Mouse (Mus musculus): ENCODE data around the gene Liph. TPM values are rescaled to one million over a fixed set of nuclear protein-coding genes. Genes with fewer than 3 reads are reported as not detected.
"Not testable (repeated sequence)": the region's sequence is repeated elsewhere in the genome, so short reads cannot be mapped to it uniquely, and the experiment has no call there.

Gene Liph
- polyA plus RNA-seq, 1 experiment = 0.46 TPM

- TF ChIP-seq CTCF (IDR thresholded peaks at IDR 0.05; ENCODE audit: borderline replicate concordance, extremely low read depth, insufficient read depth, insufficient read length) (no peak), POLR2A (IDR thresholded peaks at IDR 0.05; ENCODE audit: borderline replicate concordance, extremely low read depth, insufficient read depth, insufficient read length, poor library complexity, severe bottlenecking) (no peak)
- no peak for DNase-seq (ENCODE audit: low read depth)
Observed at GRCm38 (mm10) chr16:21999941-22000690, 4.7 kb upstream of the Liph start.

- TF ChIP-seq CTCF (IDR thresholded peaks at IDR 0.05; ENCODE audit: borderline replicate concordance, extremely low read depth, insufficient read depth, insufficient read length) (no peak), POLR2A (IDR thresholded peaks at IDR 0.05; ENCODE audit: borderline replicate concordance, extremely low read depth, insufficient read depth, insufficient read length, poor library complexity, severe bottlenecking) (no peak)
- DNase-seq (ENCODE audit: low read depth) = no peak
Observed at GRCm38 (mm10) chr16:21998061-21998460, 2.6 kb upstream of the Liph start.

GRCm38 (mm10) chr16:21996881-21997641 lies 1.6 kb upstream of the Liph start:
- DNase-seq (ENCODE audit: low read depth) = no peak
- no peak for TF ChIP-seq POLR2A (IDR thresholded peaks at IDR 0.05; ENCODE audit: borderline replicate concordance, extremely low read depth, insufficient read depth, insufficient read length, poor library complexity, severe bottlenecking)
- no peak for TF ChIP-seq CTCF (IDR thresholded peaks at IDR 0.05; ENCODE audit: borderline replicate concordance, extremely low read depth, insufficient read depth, insufficient read length)

- DNase-seq (ENCODE audit: low read depth) = no peak
- TF ChIP-seq CTCF (IDR thresholded peaks at IDR 0.05; ENCODE audit: borderline replicate concordance, extremely low read depth, insufficient read depth, insufficient read length) (no peak), POLR2A (IDR thresholded peaks at IDR 0.05; ENCODE audit: borderline replicate concordance, extremely low read depth, insufficient read depth, insufficient read length, poor library complexity, severe bottlenecking) (no peak)
Observed at GRCm38 (mm10) chr16:21996402-21996801, 939 bp upstream of the Liph start.

GRCm38 (mm10) chr16:21991774-21992173 lies 3.7 kb downstream of the Liph start:
- TF ChIP-seq POLR2A (IDR thresholded peaks at IDR 0.05; ENCODE audit: borderline replicate concordance, extremely low read depth, insufficient read depth, insufficient read length, poor library complexity, severe bottlenecking) (no peak), CTCF (IDR thresholded peaks at IDR 0.05; ENCODE audit: borderline replicate concordance, extremely low read depth, insufficient read depth, insufficient read length) (no peak)
- DNase-seq (ENCODE audit: low read depth) = no peak

- DNase-seq (ENCODE audit: low read depth) = not testable (repeated sequence)
Observed at GRCm38 (mm10) chr16:21990893-21991292, 4.6 kb downstream of the Liph start.

GRCm38 (mm10) chr16:21987956-21988355 lies 7.5 kb downstream of the Liph start:
- TF ChIP-seq POLR2A (IDR thresholded peaks at IDR 0.05; ENCODE audit: borderline replicate concordance, extremely low read depth, insufficient read depth, insufficient read length, poor library complexity, severe bottlenecking) (no peak), CTCF (IDR thresholded peaks at IDR 0.05; ENCODE audit: borderline replicate concordance, extremely low read depth, insufficient read depth, insufficient read length) (no peak)
- no peak for DNase-seq (ENCODE audit: low read depth)

- TF ChIP-seq POLR2A (IDR thresholded peaks at IDR 0.05; ENCODE audit: borderline replicate concordance, extremely low read depth, insufficient read depth, insufficient read length, poor library complexity, severe bottlenecking) (no peak), CTCF (IDR thresholded peaks at IDR 0.05; ENCODE audit: borderline replicate concordance, extremely low read depth, insufficient read depth, insufficient read length) (no peak)
- no peak for DNase-seq (ENCODE audit: low read depth)
Observed at GRCm38 (mm10) chr16:21986191-21986590, 9.3 kb downstream of the Liph start.

- TF ChIP-seq POLR2A (IDR thresholded peaks at IDR 0.05; ENCODE audit: borderline replicate concordance, extremely low read depth, insufficient read depth, insufficient read length, poor library complexity, severe bottlenecking) (no peak), CTCF (IDR thresholded peaks at IDR 0.05; ENCODE audit: borderline replicate concordance, extremely low read depth, insufficient read depth, insufficient read length) (no peak)
Observed at GRCm38 (mm10) chr16:21984091-21984490, 11.4 kb downstream of the Liph start.

GRCm38 (mm10) chr16:21983581-21983980 lies 11.9 kb downstream of the Liph start:
- DNase-seq (ENCODE audit: low read depth) = no peak
- TF ChIP-seq CTCF (IDR thresholded peaks at IDR 0.05; ENCODE audit: borderline replicate concordance, extremely low read depth, insufficient read depth, insufficient read length) (no peak), POLR2A (IDR thresholded peaks at IDR 0.05; ENCODE audit: borderline replicate concordance, extremely low read depth, insufficient read depth, insufficient read length, poor library complexity, severe bottlenecking) (no peak)

More at GRCm38 (mm10) chr16:21984091-21984490, 11.4 kb downstream of the Liph start:
- no peak for DNase-seq (ENCODE audit: low read depth)

- no peak for DNase-seq (ENCODE audit: low read depth)
- no peak for TF ChIP-seq POLR2A (IDR thresholded peaks at IDR 0.05; ENCODE audit: borderline replicate concordance, extremely low read depth, insufficient read depth, insufficient read length, poor library complexity, severe bottlenecking)
- no peak for TF ChIP-seq CTCF (IDR thresholded peaks at IDR 0.05; ENCODE audit: borderline replicate concordance, extremely low read depth, insufficient read depth, insufficient read length)
Observed at GRCm38 (mm10) chr16:21983146-21983545, 12.3 kb downstream of the Liph start.

GRCm38 (mm10) chr16:21977347-21977746 lies 18.1 kb downstream of the Liph start:
- TF ChIP-seq POLR2A (IDR thresholded peaks at IDR 0.05; ENCODE audit: borderline replicate concordance, extremely low read depth, insufficient read depth, insufficient read length, poor library complexity, severe bottlenecking) = no peak
- no peak for TF ChIP-seq CTCF (IDR thresholded peaks at IDR 0.05; ENCODE audit: borderline replicate concordance, extremely low read depth, insufficient read depth, insufficient read length)
- DNase-seq (ENCODE audit: low read depth) = no peak
